Mouse (Mus musculus) left cerebral cortex, postnatal 36 days (tissue): ENCODE data around the gene Atp7a. TPM values are rescaled to one million over a fixed set of nuclear protein-coding genes. Genes with fewer than 3 reads are reported as not detected.
"Not testable (repeated sequence)": the region's sequence is repeated elsewhere in the genome, so short reads cannot be mapped to it uniquely, and the experiment has no call there.

ENCODE experiments used
- DNase-seq, 2 experiments: peaks; one replicate each; pipeline ENCODE4 v3.0.0; 2021 to 2022; ENCODE audit warnings: low spot score in 2 of 2, mixed read lengths in 1 of 2
- intact Hi-C: fragments of 180-260 bp; cut with DNase I; formaldehyde crosslinking; loops from one replicate; pipeline ENCODE4 v1.15.1; 2025
- total RNA-seq, 2 experiments: library from RNA; stranded (reverse); gene quantifications; 2 replicates each; pipeline ENCODE4 v1.2.3; 2021

The Atp7a gene
- total RNA-seq, 2 experiments from 2014 or later, result 6.1 to 7.8 TPM

GRCm38 (mm10) chrX:106048191-106048590 lies 21.1 kb downstream of the Atp7a start:
- intact Hi-C loops, result no loop called here
- DNase-seq, result no peak

- intact Hi-C loops, DNase-seq: not testable (repeated sequence)
Measured at GRCm38 (mm10) chrX:106077858-106078257, 50.8 kb downstream of the Atp7a start.

- no peak for DNase-seq
- intact Hi-C loops, result no loop called here
Measured at GRCm38 (mm10) chrX:106080811-106081443, 53.9 kb downstream of the Atp7a start.

GRCm38 (mm10) chrX:106082518-106082917 lies 55.4 kb downstream of the Atp7a start:
- intact Hi-C loops, result no loop called here
- no peak for DNase-seq

- intact Hi-C loops, result no loop called here
- no peak for DNase-seq
Measured at GRCm38 (mm10) chrX:106085132-106085531, 58.1 kb downstream of the Atp7a start.

GRCm38 (mm10) chrX:106085564-106085963 lies 58.5 kb downstream of the Atp7a start:
- no peak for DNase-seq
- intact Hi-C loops, result no loop called here

- intact Hi-C loops, result no loop called here
- DNase-seq, result no peak
Measured at GRCm38 (mm10) chrX:106092939-106093338, 65.9 kb downstream of the Atp7a start.

GRCm38 (mm10) chrX:106105464-106105863 lies 78.4 kb downstream of the Atp7a start:
- intact Hi-C loops, result no loop called here
- DNase-seq, result no peak

- no peak for DNase-seq
- intact Hi-C loops, result no loop called here
Measured at GRCm38 (mm10) chrX:106113881-106114280, 86.8 kb downstream of the Atp7a start.

GRCm38 (mm10) chrX:106114674-106115073 lies 87.6 kb downstream of the Atp7a start:
- intact Hi-C loops, result no loop called here
- DNase-seq, result no peak

- intact Hi-C loops, result no loop called here
- no peak for DNase-seq
Measured at GRCm38 (mm10) chrX:106122823-106123222, 95.7 kb downstream of the Atp7a start.

GRCm38 (mm10) chrX:106128283-106128682 lies 101.2 kb downstream of the Atp7a start:
- no peak for DNase-seq
- intact Hi-C loops, result no loop called here

- DNase-seq, result no peak
- intact Hi-C loops, result no loop called here
Measured at GRCm38 (mm10) chrX:106129877-106130276, 102.8 kb downstream of the Atp7a start.

- intact Hi-C loops, result no loop called here
- DNase-seq, result no peak
Measured at GRCm38 (mm10) chrX:106134916-106135315, 107.8 kb downstream of the Atp7a start.

- no peak for DNase-seq
- intact Hi-C loops, result no loop called here
Measured at GRCm38 (mm10) chrX:106135484-106135883, 108.4 kb downstream of the Atp7a start.

GRCm38 (mm10) chrX:106135916-106136575 lies 109.0 kb downstream of the Atp7a start:
- DNase-seq, result no peak
- intact Hi-C loops, result no loop called here

GRCm38 (mm10) chrX:106139309-106140070 lies 112.4 kb downstream of the Atp7a start:
- intact Hi-C loops, result no loop called here
- peak; percentile 5 for DNase-seq

GRCm38 (mm10) chrX:106142936-106143335 lies 115.9 kb downstream of the Atp7a start, which contains the start of gene Tlr13:
Tlr13 (plus strand) TSS chrX:106143204.
- DNase-seq, result no peak
- intact Hi-C loops, result no loop called here

- intact Hi-C loops, result no loop called here
- DNase-seq, result no peak
Measured at GRCm38 (mm10) chrX:106148185-106148584, 121.1 kb downstream of the Atp7a start.

GRCm38 (mm10) chrX:106149460-106149859 lies 122.4 kb downstream of the Atp7a start:
- intact Hi-C loops, result no loop called here
- no peak for DNase-seq

GRCm38 (mm10) chrX:106154180-106154586 lies 127.1 kb downstream of the Atp7a start:
- intact Hi-C loops, result no loop called here
- no peak for DNase-seq
